Mouse (Mus musculus) heart, adult 2 months (tissue): ENCODE data around the gene St3gal5.

ENCODE experiments used
- CTCF ChIP-seq: fragments of 200-600 bp; IDR thresholded peaks from 2 replicates; pipeline ENCODE4 v1.8.1; 2022; ENCODE audit warnings: antibody characterized with exemption, mild to moderate bottlenecking, moderate library complexity
- POLR2A ChIP-seq: fragments of 200-500 bp; IDR thresholded peaks from 2 replicates; pipeline ENCODE4 v1.6.1; 2011; ENCODE audit warnings: mild to moderate bottlenecking, low read depth, low read length, control low read depth; ENCODE audit not compliant: insufficient read depth

GRCm38 (mm10) chr6:72100939-72101338 is 3.5 kb downstream of the St3gal5 start:
- no peak for TF ChIP-seq CTCF
- no peak for TF ChIP-seq POLR2A
